Mouse (Mus musculus) intestine, embryonic 15.5 days (tissue): ENCODE results near the gene 2410137M14Rik. TPM values are rescaled to one million over a fixed set of nuclear protein-coding genes. Genes with fewer than 3 reads are reported as not detected.
A peak's percentile ranks its signal among the peaks of the same experiment; 100 is the strongest.

Source experiments
- ATAC-seq: fragments of 200-750 bp; cut with Nextera tagmentation; 2 replicates; pipeline ENCODE4 v1.8.0; 2017; ENCODE audit warnings: moderate TSS enrichment, moderate library complexity
- H3K27ac ChIP-seq: fragments of 300-500 bp; sonication (generic); 2 replicates; pipeline ENCODE4 v1.5.1; 2015; ENCODE audit warnings: mild to moderate bottlenecking, inconsistent platforms
- H3K27me3 ChIP-seq: fragments of 300-500 bp; sonication (generic); replicated peaks from 2 replicates; pipeline ENCODE4 v1.6.1; 2015; ENCODE audit warnings: inconsistent platforms
- H3K36me3 ChIP-seq: fragments of 300-500 bp; sonication (generic); 2 replicates; pipeline ENCODE4 v1.6.1; 2015; ENCODE audit warnings: inconsistent platforms
- H3K4me1 ChIP-seq: fragments of 300-500 bp; sonication (generic); replicated peaks from 2 replicates; pipeline ENCODE4 v1.6.1; 2015; ENCODE audit warnings: inconsistent platforms
- H3K4me2 ChIP-seq: fragments of 300-500 bp; sonication (generic); replicated peaks from 2 replicates; pipeline ENCODE4 v1.6.1; 2015; ENCODE audit warnings: mild to moderate bottlenecking, inconsistent platforms
- H3K4me3 ChIP-seq: fragments of 300-500 bp; sonication (generic); replicated peaks from 2 replicates; pipeline ENCODE4 v1.5.1; 2015; ENCODE audit warnings: inconsistent platforms
- H3K9ac ChIP-seq: fragments of 300-500 bp; sonication (generic); 2 replicates; pipeline ENCODE4 v1.6.1; 2015; ENCODE audit warnings: inconsistent platforms
- H3K9me3 ChIP-seq: fragments of 300-500 bp; sonication (generic); 2 replicates; pipeline ENCODE4 v1.6.1; 2016; ENCODE audit warnings: inconsistent platforms
- WGBS: fragments of 180-500 bp; shearing (Covaris S2); methylation state at CpG from one replicate; pipeline ENCODE4 v1.1.7; 2015; 5-methylcytosine and 5-hydroxymethylcytosine counted together
- polyA plus RNA-seq: library from polyadenylated mRNA; unstranded; fragments of >200 nt; fragmentation: Nextera tagmentation; extraction: Ambion mirVana; gene quantifications from 2 replicates; pipeline ENCODE4 v1.2.1, GENCODE M21; 2015

The 2410137M14Rik gene
- polyA plus RNA-seq, 1 experiment from 2014 or later = not detected

GRCm38 (mm10) chr17:37009460-37010042 lies 28.5 kb upstream of the 2410137M14Rik start:
- Histone ChIP-seq H3K4me1 (no peaks in the 10 kb centered on the region), H3K27me3 (no peaks in the 10 kb centered on the region), H3K4me2 (no peak overlapping the region), H3K9me3 (no peaks in the 10 kb centered on the region), H3K4me3 (no peak overlapping the region), H3K36me3 (peaks cover 7% of the 10 kb centered on the region; the same call in 1 of the 2 replicates), H3K9ac (no peak overlapping the region), H3K27ac (no peak overlapping the region)
- ATAC-seq = no peak
- 93% methylated on average over 17 of the region's 17 CpGs for WGBS

DNA sequence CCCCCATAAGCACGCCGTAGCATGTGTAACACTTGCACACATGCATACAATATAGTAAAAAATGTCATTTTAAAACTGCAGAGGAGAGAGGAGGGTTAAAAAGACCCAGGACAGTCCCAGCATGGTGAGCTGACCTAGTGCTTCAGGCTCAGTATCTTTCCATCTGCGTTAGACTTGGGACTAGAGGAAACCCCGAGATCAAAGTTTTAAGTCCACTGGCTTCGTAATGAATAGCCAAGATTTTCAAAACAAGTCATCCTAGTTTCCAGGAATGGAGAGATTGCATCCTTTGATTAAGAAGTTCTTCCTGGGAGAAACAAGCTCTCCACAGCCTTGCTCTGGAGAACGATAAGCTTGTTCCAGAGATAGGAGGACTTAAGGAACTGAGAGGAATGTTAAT lies 27.1 kb upstream of the 2410137M14Rik start:
- peaks cover 7% of the 10 kb centered on the region; the same call in 1 of the 2 replicates for H3K36me3 ChIP-seq
- H3K27me3 ChIP-seq = no peaks in the 10 kb centered on the region
- WGBS = 89% methylated on average over 6 of the region's 6 CpGs
- H3K27ac ChIP-seq = no peak overlapping the region
- no peaks in the 10 kb centered on the region for H3K9me3 ChIP-seq
- ATAC-seq = no peak
- H3K4me2 ChIP-seq = no peak overlapping the region
- H3K4me1 ChIP-seq = no peaks in the 10 kb centered on the region
- H3K4me3 ChIP-seq = no peak overlapping the region
- no peak overlapping the region for H3K9ac ChIP-seq

DNA sequence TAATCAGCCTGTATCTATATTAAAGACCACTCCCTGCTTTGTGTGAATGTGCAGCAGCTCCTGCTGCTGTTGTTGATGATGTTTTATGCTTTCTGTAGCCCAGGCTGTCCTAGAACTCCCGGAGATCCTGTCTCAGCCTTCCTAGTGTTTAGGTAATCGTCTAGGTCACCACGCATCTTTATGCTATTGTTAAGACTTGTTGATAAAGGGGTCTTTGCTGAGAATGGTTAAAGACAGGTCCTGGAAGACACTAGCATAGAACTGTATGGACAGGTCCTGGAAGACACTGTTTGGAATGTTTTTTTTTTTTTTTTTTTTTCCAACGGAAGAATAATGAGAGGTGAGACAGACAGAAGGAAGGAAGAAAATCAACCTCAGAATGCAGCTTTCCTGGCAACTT lies 22.3 kb upstream of the 2410137M14Rik start:
- H3K9me3 ChIP-seq = no peaks in the 10 kb centered on the region
- peak overlapping the region; percentile 59 for H3K4me3 ChIP-seq
- 20% methylated on average over 4 of the region's 4 CpGs for WGBS
- H3K27ac ChIP-seq = no peak overlapping the region
- no peaks in the 10 kb centered on the region for H3K27me3 ChIP-seq
- no peaks in the 10 kb centered on the region for H3K36me3 ChIP-seq
- H3K4me2 ChIP-seq = peak overlapping the region; percentile 88
- peak overlapping the region; percentile 79 for H3K9ac ChIP-seq
- no peaks in the 10 kb centered on the region for H3K4me1 ChIP-seq
- no peak for ATAC-seq

DNA sequence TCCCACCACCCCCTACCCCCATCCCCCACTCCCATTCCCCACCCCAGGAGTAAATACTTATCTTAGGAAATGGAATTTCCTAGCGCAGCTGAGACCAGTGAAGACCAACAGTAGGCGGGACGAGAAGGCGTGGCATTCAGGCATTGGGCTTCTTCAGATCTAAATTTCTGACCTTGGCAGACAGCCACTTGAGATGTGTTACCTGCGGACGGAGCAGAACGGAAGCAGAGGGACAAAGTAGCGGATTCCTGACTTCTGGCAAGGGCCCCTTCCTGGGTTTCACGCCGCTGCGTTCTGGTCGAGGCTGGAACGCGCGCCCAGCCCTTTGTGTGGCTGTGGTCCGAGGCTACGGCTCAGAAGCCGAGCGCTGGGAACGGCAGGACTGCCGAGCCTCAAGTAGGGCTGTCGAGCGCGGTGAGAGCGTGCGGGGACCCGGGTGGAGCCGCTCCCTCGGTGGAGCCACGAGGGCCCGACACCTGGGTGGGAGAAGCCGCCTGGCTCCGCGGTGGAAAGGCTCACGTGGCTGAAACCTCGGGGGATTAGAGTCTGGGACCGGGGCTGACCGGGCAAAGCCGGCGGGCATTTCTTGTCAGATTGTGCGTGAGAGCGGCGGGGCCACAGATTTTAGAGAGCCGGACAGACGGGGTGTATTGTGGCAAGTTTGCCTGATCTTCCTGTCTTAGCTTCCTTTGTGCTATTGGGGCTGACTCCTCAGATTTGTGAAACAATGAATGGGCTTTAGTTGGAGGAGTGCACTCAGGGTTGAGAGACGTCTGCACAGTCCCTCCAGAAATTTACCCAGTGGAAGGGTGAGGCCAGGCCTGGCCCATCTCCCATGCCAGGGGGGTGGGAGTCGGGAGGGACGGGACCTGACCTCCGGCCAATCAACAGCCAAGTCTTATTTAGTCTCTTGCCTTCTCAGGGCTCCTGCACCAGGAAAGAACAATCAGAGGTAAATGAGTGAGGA lies 21.6 kb upstream of the 2410137M14Rik start:
- under 1% methylated on average over 49 of the region's 49 CpGs for WGBS
- H3K9ac ChIP-seq = peak overlapping the region; percentile 79

GRCm38 (mm10) chr17:37000863-37001262 lies 19.8 kb upstream of the 2410137M14Rik start, which contains the start of gene Zfp57:
TSS of gene Zfp57 (plus strand) at chr17:37001163.
- Histone ChIP-seq H3K4me3 (no peak within 1 kb of the TSS), H3K27ac (no peak within 1 kb of the TSS), H3K9ac (no peak within 1 kb of the TSS), H3K36me3 (no peaks in the 10 kb centered on the region), H3K27me3 (no peaks in the 10 kb centered on the region), H3K4me1 (no peaks in the 10 kb centered on the region), H3K9me3 (no peaks in the 10 kb centered on the region), H3K4me2 (peak within 1 kb of the TSS; percentile 88)
- ATAC-seq = no peak
- WGBS = 91% methylated on average over 7 of the region's 7 CpGs

More for the DNA sequence above, 21.6 kb upstream of the 2410137M14Rik start:
- H3K4me3 ChIP-seq = peak overlapping the region; percentile 59
- peak overlapping the region; percentile 88 for H3K4me2 ChIP-seq
- ATAC-seq = peak; percentile 91
- no peaks in the 10 kb centered on the region for H3K27me3 ChIP-seq
- no peaks in the 10 kb centered on the region for H3K4me1 ChIP-seq
- no peaks in the 10 kb centered on the region for H3K36me3 ChIP-seq
- H3K9me3 ChIP-seq = no peaks in the 10 kb centered on the region
- peak overlapping the region; percentile 91 for H3K27ac ChIP-seq

DNA sequence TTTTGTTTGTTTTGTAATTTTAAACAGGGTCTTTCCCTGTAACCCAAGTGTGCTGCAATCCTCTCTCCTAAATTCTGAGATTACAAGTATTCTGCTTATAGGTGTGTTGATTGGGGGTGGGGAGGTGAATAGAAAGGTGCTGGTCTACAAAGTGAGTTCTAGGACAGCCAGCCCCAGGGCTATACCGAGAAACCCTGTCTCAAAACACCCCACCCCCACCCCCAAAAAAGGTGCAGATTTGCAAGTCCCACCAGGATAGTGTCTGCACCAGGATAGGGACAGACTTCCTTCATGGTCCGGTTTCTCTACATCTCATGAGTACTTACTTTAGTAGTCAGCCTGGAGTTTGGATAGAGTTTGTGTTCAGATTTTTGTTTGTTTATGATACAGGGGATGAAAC lies 17.4 kb upstream of the 2410137M14Rik start:
- Histone ChIP-seq H3K27me3 (no peaks in the 10 kb centered on the region), H3K4me3 (no peak overlapping the region), H3K27ac (no peak overlapping the region), H3K9me3 (no peaks in the 10 kb centered on the region), H3K36me3 (no peaks in the 10 kb centered on the region), H3K4me2 (no peak overlapping the region), H3K4me1 (no peaks in the 10 kb centered on the region), H3K9ac (no peak overlapping the region)
- ATAC-seq = no peak
- 56% methylated on average over 2 of the region's 2 CpGs for WGBS

GRCm38 (mm10) chr17:36997033-36997735 lies 16.1 kb upstream of the 2410137M14Rik start:
- Histone ChIP-seq H3K9me3 (no peaks in the 10 kb centered on the region), H3K4me1 (no peaks in the 10 kb centered on the region), H3K36me3 (no peaks in the 10 kb centered on the region), H3K4me2 (no peak overlapping the region), H3K9ac (no peak overlapping the region), H3K4me3 (no peak overlapping the region), H3K27ac (no peak overlapping the region), H3K27me3 (no peaks in the 10 kb centered on the region)
- peak; percentile 61 for ATAC-seq
- 26% methylated on average over 7 of the region's 7 CpGs for WGBS

DNA sequence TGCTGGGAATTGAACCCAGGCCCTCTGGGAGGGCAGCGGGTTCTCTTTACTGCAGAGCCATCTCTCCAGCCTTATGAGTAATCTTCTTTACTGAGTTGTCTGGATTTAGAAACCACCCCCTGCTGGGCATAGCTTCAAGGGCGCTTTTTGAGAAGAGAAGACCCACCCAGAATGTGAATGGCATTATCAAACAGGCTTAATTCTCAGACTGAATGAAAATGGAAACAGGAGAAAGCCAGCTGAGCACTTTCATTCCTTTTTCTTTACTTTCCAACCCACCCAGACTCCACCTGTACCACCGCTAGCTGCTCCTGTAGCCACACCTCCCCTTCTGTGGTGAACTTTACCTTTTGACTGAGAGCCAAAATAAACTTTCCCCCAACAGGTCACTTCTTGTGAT lies 14.4 kb upstream of the 2410137M14Rik start:
- Histone ChIP-seq H3K9ac (no peak overlapping the region), H3K4me3 (no peak overlapping the region), H3K36me3 (no peaks in the 10 kb centered on the region), H3K27me3 (no peaks in the 10 kb centered on the region), H3K27ac (no peak overlapping the region), H3K9me3 (no peaks in the 10 kb centered on the region), H3K4me1 (no peaks in the 10 kb centered on the region), H3K4me2 (no peak overlapping the region)
- no peak for ATAC-seq
- 66% methylated on average over 3 of the region's 3 CpGs for WGBS

DNA sequence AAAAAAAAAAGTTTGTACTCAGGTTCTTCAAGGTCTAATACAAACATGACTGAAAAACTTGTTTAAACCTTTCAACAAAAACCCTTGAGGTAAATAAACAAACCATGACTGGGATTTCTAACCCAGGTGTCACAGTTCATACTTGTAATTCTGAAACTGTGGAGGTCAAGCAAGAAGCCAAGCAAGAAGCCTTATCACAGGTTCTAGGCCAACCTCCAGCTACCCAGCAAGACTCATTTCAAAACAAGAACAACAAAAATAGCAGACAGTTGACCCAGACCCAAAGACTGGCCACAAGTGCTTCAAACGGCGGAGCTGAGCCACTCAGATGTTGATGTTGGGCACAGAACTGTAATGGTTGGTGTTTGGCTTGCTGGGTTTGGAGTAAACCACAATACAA lies 13.5 kb upstream of the 2410137M14Rik start:
- Histone ChIP-seq H3K9ac (no peak overlapping the region), H3K4me1 (no peaks in the 10 kb centered on the region), H3K27ac (no peak overlapping the region), H3K36me3 (no peaks in the 10 kb centered on the region), H3K27me3 (no peaks in the 10 kb centered on the region), H3K9me3 (no peaks in the 10 kb centered on the region), H3K4me3 (no peak overlapping the region), H3K4me2 (no peak overlapping the region)
- no peak for ATAC-seq
- 78% methylated on average over 2 of the region's 2 CpGs for WGBS

- Histone ChIP-seq H3K4me2 (no peak overlapping the region), H3K27me3 (0 out of 2 replicates have a peak, but pooled peaks cover 2% of the 10 kb centered on the region), H3K9ac (no peak overlapping the region), H3K4me3 (no peak overlapping the region), H3K27ac (no peak overlapping the region), H3K9me3 (no peaks in the 10 kb centered on the region), H3K4me1 (0 out of 2 replicates have a peak, but pooled peaks cover under 1% of the 10 kb centered on the region), H3K36me3 (no peaks in the 10 kb centered on the region)
- 88% methylated on average over 4 of the region's 4 CpGs for WGBS
- ATAC-seq = no peak
Measured at GRCm38 (mm10) chr17:36993770-36994325, 12.8 kb upstream of the 2410137M14Rik start.

DNA sequence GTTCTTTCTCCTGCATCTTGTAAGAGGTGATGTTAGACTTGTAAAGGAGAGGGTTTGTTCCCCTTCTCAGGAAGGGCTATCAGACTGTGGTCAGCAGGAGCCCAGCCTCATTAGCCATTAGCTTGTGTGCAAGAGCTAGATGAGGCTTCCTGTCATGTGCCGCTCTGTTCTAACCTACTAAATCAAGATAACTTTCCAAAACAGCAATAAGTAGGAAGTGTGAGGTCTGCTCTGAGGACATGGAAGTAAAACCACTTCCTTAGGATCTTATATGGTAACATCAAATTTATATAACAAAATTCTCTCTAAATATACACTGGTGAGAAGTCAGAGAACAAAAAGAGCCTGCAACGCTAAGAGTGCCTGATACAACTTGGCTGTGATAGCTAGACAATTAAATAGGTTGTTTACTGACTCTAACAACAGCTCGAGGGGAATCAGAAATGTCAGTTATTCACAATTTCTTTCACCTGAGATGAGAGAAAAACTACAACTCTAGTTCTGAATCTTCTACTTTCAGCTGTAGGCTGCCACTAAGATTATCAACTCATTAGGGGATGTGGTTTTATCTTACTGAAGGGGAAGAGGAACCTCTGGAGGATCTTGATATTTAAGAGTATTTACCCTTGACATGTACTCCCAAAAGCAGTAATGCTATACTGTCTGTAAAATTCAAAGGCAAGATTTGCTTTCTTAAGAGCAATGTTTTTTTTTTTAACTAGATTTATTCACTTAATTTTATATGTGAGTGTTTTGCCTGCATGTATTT lies 11.5 kb upstream of the 2410137M14Rik start:
- Histone ChIP-seq H3K9me3 (no peaks in the 10 kb centered on the region), H3K4me1 (0 out of 2 replicates have a peak, but pooled peaks cover 5% of the 10 kb centered on the region), H3K27ac (no peak overlapping the region), H3K36me3 (no peaks in the 10 kb centered on the region), H3K4me3 (no peak overlapping the region), H3K27me3 (peaks cover 8% of the 10 kb centered on the region), H3K9ac (no peak overlapping the region), H3K4me2 (no peak overlapping the region)
- WGBS = 68% methylated on average over 3 of the region's 3 CpGs
- no peak for ATAC-seq
